Mouse (Mus musculus): ENCODE measurements at regions not wholly inside any gene's neighbourhood (a gene's known extent, or its start where the extent isn't known, plus 50 kb on each side); places are given as distances from the start of the nearest gene placed in this dataset.

GRCm38 (mm10) chr15:60187002-60187715, 170.7 kb upstream of the 4933412E24Rik start:
- no peak for TF ChIP-seq CTCF (conservative IDR thresholded peaks at IDR 0.05)
- H3K27ac ChIP-seq = no peak overlapping the region
- no peak overlapping the region for H3K4me3 ChIP-seq
- no peak for DNase-seq (ENCODE audit: low spot score in 2 of 2)

- no peak overlapping the region for H3K27ac ChIP-seq
- no peak for DNase-seq (ENCODE audit: low spot score in 2 of 2)
- H3K4me3 ChIP-seq = no peak overlapping the region
- TF ChIP-seq CTCF (conservative IDR thresholded peaks at IDR 0.05) = no peak
Measured at GRCm38 (mm10) chr15:60141554-60142070, 125.2 kb upstream of the 4933412E24Rik start.

- no peak for DNase-seq (ENCODE audit: low spot score in 2 of 2)
- no peak for TF ChIP-seq CTCF (conservative IDR thresholded peaks at IDR 0.05)
Measured at GRCm38 (mm10) chr15:60136671-60137070, 120.3 kb upstream of the 4933412E24Rik start.

GRCm38 (mm10) chr15:60134515-60134914, 118.1 kb upstream of the 4933412E24Rik start:
- DNase-seq (ENCODE audit: low spot score in 2 of 2) = no peak
- TF ChIP-seq CTCF (conservative IDR thresholded peaks at IDR 0.05) = no peak
- no peak overlapping the region for H3K4me3 ChIP-seq
- H3K27ac ChIP-seq = no peak overlapping the region

More at GRCm38 (mm10) chr15:60136671-60137070, 120.3 kb upstream of the 4933412E24Rik start:
- Histone ChIP-seq H3K4me3 (no peak overlapping the region), H3K27ac (no peak overlapping the region)

GRCm38 (mm10) chr15:60132701-60133100, 116.3 kb upstream of the 4933412E24Rik start:
- no peak overlapping the region for H3K27ac ChIP-seq
- TF ChIP-seq CTCF (conservative IDR thresholded peaks at IDR 0.05) = no peak
- H3K4me3 ChIP-seq = no peak overlapping the region
- DNase-seq (ENCODE audit: low spot score in 2 of 2) = no peak

GRCm38 (mm10) chr15:60124461-60124860, 108.0 kb upstream of the 4933412E24Rik start:
- TF ChIP-seq CTCF (conservative IDR thresholded peaks at IDR 0.05) = no peak
- Histone ChIP-seq H3K27ac (no peak overlapping the region), H3K4me3 (no peak overlapping the region)
- DNase-seq (ENCODE audit: low spot score in 2 of 2) = no peak

- no peak for TF ChIP-seq CTCF (conservative IDR thresholded peaks at IDR 0.05)
- Histone ChIP-seq H3K27ac (no peak overlapping the region), H3K4me3 (no peak overlapping the region)
- no peak for DNase-seq (ENCODE audit: low spot score in 2 of 2)
Measured at GRCm38 (mm10) chr15:60119926-60120325, 103.5 kb upstream of the 4933412E24Rik start.

- TF ChIP-seq CTCF (conservative IDR thresholded peaks at IDR 0.05) = no peak
- no peak for DNase-seq (ENCODE audit: low spot score in 2 of 2)
- no peak overlapping the region for H3K27ac ChIP-seq
- no peak overlapping the region for H3K4me3 ChIP-seq
Measured at GRCm38 (mm10) chr15:60111885-60112284, 95.5 kb upstream of the 4933412E24Rik start.

GRCm38 (mm10) chr15:60111046-60111445, 94.6 kb upstream of the 4933412E24Rik start:
- DNase-seq (ENCODE audit: low spot score in 2 of 2) = no peak
- no peak for TF ChIP-seq CTCF (conservative IDR thresholded peaks at IDR 0.05)
- H3K27ac ChIP-seq = no peak overlapping the region
- H3K4me3 ChIP-seq = no peak overlapping the region

GRCm38 (mm10) chr15:60104126-60104525, 87.7 kb upstream of the 4933412E24Rik start:
- H3K27ac ChIP-seq = no peak overlapping the region
- TF ChIP-seq CTCF (conservative IDR thresholded peaks at IDR 0.05) = no peak
- H3K4me3 ChIP-seq = no peak overlapping the region
- no peak for DNase-seq (ENCODE audit: low spot score in 2 of 2)

- DNase-seq (ENCODE audit: low spot score in 2 of 2) = no peak
- Histone ChIP-seq H3K4me3 (no peak overlapping the region), H3K27ac (no peak overlapping the region)
- no peak for TF ChIP-seq CTCF (conservative IDR thresholded peaks at IDR 0.05)
Measured at GRCm38 (mm10) chr15:60101485-60102280, 85.3 kb upstream of the 4933412E24Rik start.

GRCm38 (mm10) chr15:60097141-60097540, 80.7 kb upstream of the 4933412E24Rik start:
- no peak overlapping the region for H3K27ac ChIP-seq
- peak; percentile 67 to 78 for DNase-seq (ENCODE audit: low spot score in 2 of 2)
- TF ChIP-seq CTCF (conservative IDR thresholded peaks at IDR 0.05) = peak; percentile 94
- no peak overlapping the region for H3K4me3 ChIP-seq

GRCm38 (mm10) chr15:60096131-60096530, 79.7 kb upstream of the 4933412E24Rik start:
- TF ChIP-seq CTCF (conservative IDR thresholded peaks at IDR 0.05) = no peak
- DNase-seq (ENCODE audit: low spot score in 2 of 2) = no peak
- Histone ChIP-seq H3K27ac (peak overlapping the region; percentile 15; the same call in 1 of the 2 replicates), H3K4me3 (no peak overlapping the region)

All from layer of hippocampus, adult 2 months (tissue).